Mouse (Mus musculus) olfactory bulb, adult 2 months (tissue): ENCODE data around the gene Cox7a2l. TPM values are rescaled to one million over a fixed set of nuclear protein-coding genes. Genes with fewer than 3 reads are reported as not detected.

ENCODE experiments used
- H3K27ac ChIP-seq: fragments of 200-500 bp; 2 replicates; pipeline ENCODE4 v1.5.1; 2012; ENCODE audit warnings: low read depth, low read length; ENCODE audit not compliant: insufficient read depth
- H3K4me1 ChIP-seq: fragments of 200-500 bp; 2 replicates; pipeline ENCODE4 v1.6.1; 2012; ENCODE audit warnings: low read length; ENCODE audit not compliant: control insufficient read depth, insufficient read depth
- H3K4me3 ChIP-seq: fragments of 200-500 bp; 2 replicates; pipeline ENCODE4 v1.5.1; 2012; ENCODE audit warnings: mild to moderate bottlenecking, low read depth, low read length, moderate library complexity; ENCODE audit not compliant: insufficient read depth
- CTCF ChIP-seq: fragments of 200-500 bp; IDR thresholded peaks from 2 replicates; pipeline ENCODE4 v1.5.1; 2012; ENCODE audit warnings: low read depth, mild to moderate bottlenecking, low read length, moderate library complexity; ENCODE audit not compliant: insufficient read depth
- POLR2A ChIP-seq: fragments of 200-500 bp; IDR thresholded peaks from 2 replicates; pipeline ENCODE4 v1.6.1; 2012; ENCODE audit warnings: mild to moderate bottlenecking, low read depth, low read length, moderate library complexity; ENCODE audit not compliant: insufficient read depth
- WGBS: fragments of 180-500 bp; shearing (Covaris S2); methylation state at CpG from one replicate; pipeline ENCODE4 v1.1.7; 2018; 5-methylcytosine and 5-hydroxymethylcytosine counted together
- polyA plus RNA-seq: library from polyadenylated mRNA; stranded (reverse); fragments of >200 nt; gene quantifications from 2 replicates; pipeline ENCODE4 v1.2.4, GENCODE M21; 2012; ENCODE audit warnings: low replicate concordance; ENCODE audit not compliant: missing spikeins, insufficient read depth, insufficient read length

Gene Cox7a2l
- polyA plus RNA-seq, 1 experiment, result not detected

DNA sequence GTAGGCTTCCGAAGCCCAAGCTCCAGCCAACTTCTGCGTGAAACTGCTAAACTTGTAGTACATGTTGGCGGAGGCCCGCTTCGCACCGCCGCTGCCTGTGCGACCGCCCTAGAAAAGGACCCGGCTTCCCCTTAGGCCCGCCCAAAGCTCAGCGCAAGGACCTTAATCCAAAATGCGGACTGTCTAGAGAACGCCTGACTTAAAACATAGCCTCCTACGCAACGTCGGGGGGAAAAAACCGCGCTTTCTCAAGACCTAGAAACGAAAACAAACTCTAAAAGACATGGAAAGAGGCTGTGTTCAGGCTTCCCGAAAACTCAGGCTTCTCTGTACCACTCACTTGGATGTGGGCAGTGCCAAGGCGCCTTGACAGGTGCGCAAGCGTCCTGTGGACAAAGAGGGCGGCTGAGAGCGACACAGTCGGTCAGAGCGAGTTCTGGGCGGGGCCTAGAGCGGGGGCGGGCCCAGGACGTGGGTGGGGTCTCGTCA is 2.9 kb downstream of the Cox7a2l start:
- peak overlapping the region; percentile 92 for H3K4me3 ChIP-seq
- H3K27ac ChIP-seq, result peak overlapping the region; percentile 89
- WGBS, result 0% methylated on average over 33 of the region's 33 CpGs
- H3K4me1 ChIP-seq, result no peaks in the 10 kb centered on the region
- no peak for TF ChIP-seq CTCF
- TF ChIP-seq POLR2A, result peak; percentile 47; the same call in 1 of the 2 replicates

DNA sequence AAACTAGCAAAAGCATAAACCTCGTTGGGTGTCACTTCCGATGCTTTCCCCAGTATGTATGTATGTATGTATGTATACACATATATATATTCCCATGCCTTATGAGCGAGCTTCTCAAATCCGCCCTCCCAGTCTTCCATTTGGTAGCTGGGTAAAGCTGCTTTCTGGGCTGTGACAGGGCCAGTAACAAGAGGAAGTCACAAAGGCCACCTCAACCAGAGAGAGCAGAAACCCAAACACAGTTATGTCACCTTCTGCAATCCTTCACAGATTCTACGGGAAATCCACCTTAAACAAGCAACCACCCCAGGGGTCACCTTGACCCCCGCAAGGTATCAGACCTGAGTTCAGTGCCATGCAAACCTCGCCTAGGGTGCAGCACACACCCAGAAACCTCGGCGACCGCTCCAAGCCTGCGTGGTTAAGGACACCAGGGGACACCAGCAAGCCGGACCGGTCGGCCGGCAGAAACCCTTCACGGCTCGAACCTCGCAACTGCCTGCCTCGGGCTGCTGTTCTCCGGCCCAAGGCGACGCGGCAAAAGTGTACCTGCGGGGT is 3.4 kb downstream of the Cox7a2l start:
- H3K27ac ChIP-seq, result peak overlapping the region; percentile 10; the same call in 1 of the 2 replicates
- WGBS, result 2% methylated on average over 24 of the region's 24 CpGs
- TF ChIP-seq POLR2A (no peak), CTCF (no peak)

DNA sequence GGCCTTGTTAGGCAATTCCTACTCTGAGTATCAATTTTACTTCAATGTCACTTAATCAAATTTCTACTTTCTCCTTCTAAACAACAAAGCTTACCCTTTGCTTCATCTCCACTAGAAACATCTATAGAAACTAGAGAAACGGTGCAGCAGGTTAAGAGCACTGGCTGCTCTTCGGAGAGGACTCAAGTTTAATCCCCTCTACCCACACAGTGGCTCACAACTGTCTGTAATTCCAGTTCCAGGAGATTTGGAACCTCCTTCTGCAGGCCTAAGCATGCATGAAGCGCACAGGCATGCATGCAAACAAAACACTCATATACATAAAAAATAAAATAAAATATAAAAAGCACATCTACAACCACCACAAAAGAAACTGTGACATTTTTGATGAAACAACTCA is 5.0 kb downstream of the Cox7a2l start:
- Histone ChIP-seq H3K4me3 (no peak overlapping the region), H3K4me1 (peaks cover 2% of the 10 kb centered on the region; the same call in 1 of the 2 replicates), H3K27ac (no peak overlapping the region)
- 90% methylated on average over 3 of the region's 3 CpGs for WGBS
- TF ChIP-seq POLR2A, result no peak
- no peak for TF ChIP-seq CTCF

More for the DNA sequence above, 3.4 kb downstream of the Cox7a2l start:
- Histone ChIP-seq H3K4me1 (no peaks in the 10 kb centered on the region), H3K4me3 (peak overlapping the region; percentile 92)

DNA sequence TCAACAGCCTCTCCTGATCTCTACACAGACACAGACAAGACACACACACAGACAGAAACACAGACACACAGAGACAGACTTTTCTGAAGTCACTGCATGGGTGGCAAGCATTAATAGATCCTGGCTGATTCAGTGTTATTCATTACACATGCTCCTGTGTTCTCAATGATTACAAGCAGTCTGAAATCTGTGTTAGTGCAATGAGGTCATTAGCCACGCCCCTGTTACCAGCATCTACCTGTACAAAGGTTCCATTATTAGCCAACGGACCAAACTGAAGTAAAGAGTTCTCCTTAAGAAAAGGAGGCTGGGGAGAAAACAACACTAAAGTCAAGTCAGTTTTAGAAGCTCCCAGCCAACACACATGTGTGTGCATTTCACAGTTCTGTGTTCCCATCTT is 13.4 kb downstream of the Cox7a2l start:
- WGBS, result 78% methylated on average over 2 of the region's 2 CpGs
- H3K4me1 ChIP-seq, result peaks cover 2% of the 10 kb centered on the region; the same call in 1 of the 2 replicates
- TF ChIP-seq POLR2A (no peak), CTCF (no peak)

DNA sequence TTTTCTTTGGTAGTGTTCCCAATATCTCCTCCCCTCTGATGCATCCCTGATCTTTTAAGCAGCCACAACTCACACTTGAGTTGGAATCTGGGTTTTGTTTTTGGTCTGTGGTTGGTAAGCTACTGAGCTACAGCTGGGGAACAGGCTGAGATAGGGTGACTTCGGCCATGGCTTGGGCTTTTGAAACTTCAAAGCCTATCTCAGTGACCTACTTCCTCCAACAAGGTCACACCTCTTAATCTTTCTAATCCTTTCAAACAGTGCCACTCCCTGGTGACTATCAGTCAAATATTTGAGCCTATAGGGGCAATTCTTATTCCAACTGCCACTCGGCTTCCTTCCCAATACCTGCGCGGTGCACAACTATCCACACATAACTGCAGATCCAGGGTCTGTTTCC is 17.4 kb downstream of the Cox7a2l start:
- 94% methylated on average over 4 of the region's 4 CpGs for WGBS
- H3K27ac ChIP-seq, result no peak overlapping the region
- no peaks in the 10 kb centered on the region for H3K4me1 ChIP-seq
- TF ChIP-seq POLR2A, result no peak
- H3K4me3 ChIP-seq, result no peak overlapping the region

More for the DNA sequence above, 13.4 kb downstream of the Cox7a2l start:
- Histone ChIP-seq H3K27ac (no peak overlapping the region), H3K4me3 (no peak overlapping the region)

DNA sequence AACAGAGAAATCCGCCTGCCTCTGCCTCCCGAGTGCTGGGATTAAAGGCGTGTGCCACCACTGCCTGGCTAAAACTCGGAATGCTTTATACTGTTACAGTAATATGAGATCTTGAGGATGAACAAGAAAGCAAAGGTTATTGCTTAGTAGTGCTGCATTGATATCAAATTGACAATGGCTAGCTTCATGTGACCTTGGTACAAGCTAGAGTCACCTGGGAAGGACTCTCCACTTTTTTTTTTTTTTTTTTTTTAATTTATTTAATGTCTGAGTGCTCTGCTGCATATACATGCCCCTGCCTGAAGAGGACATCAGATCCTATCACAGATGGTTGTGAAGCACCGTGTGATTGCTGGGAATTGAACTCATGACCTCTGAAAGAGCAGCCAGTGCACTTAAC is 18.2 kb downstream of the Cox7a2l start:
- Histone ChIP-seq H3K27ac (no peak overlapping the region), H3K4me3 (no peak overlapping the region), H3K4me1 (no peaks in the 10 kb centered on the region)
- TF ChIP-seq POLR2A (no peak), CTCF (no peak)
- WGBS, result 97% methylated on average over 5 of the region's 5 CpGs

DNA sequence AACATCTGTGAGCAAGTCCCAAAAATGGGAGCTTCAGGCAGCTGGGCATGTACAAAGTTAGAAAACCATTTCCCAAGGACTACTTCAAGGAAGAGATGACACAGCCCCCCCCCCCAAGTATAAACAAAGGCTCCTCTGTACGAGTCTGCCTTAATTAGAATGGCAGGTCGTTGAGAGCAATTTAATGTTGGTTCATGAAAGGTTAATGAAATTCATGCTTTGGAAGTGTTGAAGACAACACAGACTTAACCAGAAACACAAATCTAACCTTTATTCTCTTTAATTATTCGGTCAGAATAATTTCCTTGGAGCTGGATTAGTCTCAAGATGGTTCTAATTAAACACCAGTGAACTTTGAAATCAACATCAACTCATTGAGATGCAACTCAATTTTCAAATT is 29.4 kb downstream of the Cox7a2l start:
- 45% methylated on average over 3 of the region's 3 CpGs for WGBS
- no peak overlapping the region for H3K27ac ChIP-seq
- H3K4me1 ChIP-seq, result no peaks in the 10 kb centered on the region
- H3K4me3 ChIP-seq, result no peak overlapping the region
- TF ChIP-seq POLR2A (no peak), CTCF (no peak)

DNA sequence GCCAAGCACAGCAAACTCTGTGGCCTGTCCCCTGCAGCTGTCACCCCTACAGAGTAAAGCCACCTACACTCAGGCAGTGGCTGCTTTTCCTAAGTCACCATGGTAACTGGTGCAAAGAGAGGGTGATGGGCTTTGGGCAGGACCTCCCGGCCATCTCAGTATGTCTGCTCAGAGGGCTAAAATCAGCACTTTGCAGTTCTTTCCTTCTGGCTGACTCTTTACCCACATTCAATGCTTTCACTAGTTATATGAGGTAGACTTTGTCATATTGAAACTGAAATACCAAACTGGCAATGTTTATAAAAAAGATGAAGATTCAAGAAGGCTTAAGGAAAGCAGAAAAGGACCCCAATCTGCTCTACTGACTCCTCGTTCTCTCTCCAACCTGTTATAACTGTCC is 33.3 kb downstream of the Cox7a2l start:
- H3K4me1 ChIP-seq, result no peaks in the 10 kb centered on the region
- H3K4me3 ChIP-seq, result no peak overlapping the region
- TF ChIP-seq CTCF, result no peak
- no peak for TF ChIP-seq POLR2A
- WGBS, result 77% methylated on average over 2 of the region's 2 CpGs
- H3K27ac ChIP-seq, result no peak overlapping the region

DNA sequence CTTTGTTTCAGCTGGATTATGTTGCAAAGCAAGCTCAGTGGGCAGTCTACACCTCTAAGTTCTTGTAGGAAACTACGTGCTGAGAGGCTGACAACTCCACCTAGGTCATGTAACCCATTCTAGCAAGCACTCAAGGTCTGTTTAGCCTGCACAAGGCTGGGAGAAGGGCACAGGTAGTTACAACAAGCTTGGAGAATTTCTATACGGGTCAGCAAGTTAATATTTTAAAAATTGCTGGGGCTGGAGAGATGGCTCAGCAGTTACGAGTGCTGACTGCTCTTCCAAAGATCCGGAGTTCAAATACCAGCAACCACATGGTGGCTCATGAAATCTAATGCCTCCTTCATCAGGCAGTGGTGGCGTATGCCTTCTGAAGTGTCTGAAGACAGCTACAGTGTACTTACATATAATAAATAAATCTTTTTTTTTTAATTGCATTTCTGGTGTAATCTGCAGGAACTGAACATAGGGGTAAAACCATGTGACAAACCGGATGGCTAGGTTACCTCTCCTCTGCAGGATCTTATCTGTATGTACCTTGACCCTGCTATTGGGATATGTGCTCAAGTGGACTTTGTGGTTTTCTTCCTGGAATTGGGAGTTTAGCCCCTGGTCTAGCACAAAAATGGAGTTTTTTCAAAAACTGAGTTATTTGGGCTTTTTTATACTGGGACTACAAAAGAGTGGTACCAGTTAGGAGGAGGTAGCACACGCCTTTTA is 34.2 kb downstream of the Cox7a2l start:
- Histone ChIP-seq H3K27ac (no peak overlapping the region), H3K4me1 (no peaks in the 10 kb centered on the region), H3K4me3 (no peak overlapping the region)
- 95% methylated on average over 7 of the region's 7 CpGs for WGBS
- no peak for TF ChIP-seq CTCF
- no peak for TF ChIP-seq POLR2A
